Mouse (Mus musculus) intestine, postnatal 0 days (tissue): Measurements from ENCODE around the gene Hspb1. TPM values are rescaled to one million over a fixed set of nuclear protein-coding genes. Genes with fewer than 3 reads are reported as not detected.
A peak's percentile ranks its signal among the peaks of the same experiment; 100 is the strongest.

ENCODE experiments used
- ATAC-seq: fragments of 200-750 bp; cut with Nextera tagmentation; 2 replicates; pipeline ENCODE4 v1.8.0; 2017; ENCODE audit warnings: mild to moderate bottlenecking, moderate TSS enrichment, moderate library complexity
- H3K27ac ChIP-seq: fragments of 300-500 bp; sonication (generic); 2 replicates; pipeline ENCODE4 v1.5.1; 2014; ENCODE audit warnings: mild to moderate bottlenecking, low read depth, low read length, moderate library complexity
- H3K27me3 ChIP-seq: fragments of 300-500 bp; sonication (generic); replicated peaks from 2 replicates; pipeline ENCODE4 v1.6.1; 2014; ENCODE audit warnings: low read length, mixed read lengths; ENCODE audit not compliant: control insufficient read depth, insufficient read depth
- H3K36me3 ChIP-seq: fragments of 300-500 bp; sonication (generic); 2 replicates; pipeline ENCODE4 v1.6.1; 2014; ENCODE audit warnings: mild to moderate bottlenecking, moderate library complexity; ENCODE audit not compliant: control insufficient read depth, insufficient read depth
- H3K4me1 ChIP-seq: fragments of 300-500 bp; sonication (generic); replicated peaks from 2 replicates; pipeline ENCODE4 v1.6.1; 2014; ENCODE audit warnings: antibody characterized with exemption, low read length, mixed read lengths; ENCODE audit not compliant: control insufficient read depth, insufficient read depth
- H3K4me2 ChIP-seq: fragments of 300-500 bp; sonication (generic); replicated peaks from 2 replicates; pipeline ENCODE4 v1.6.1; 2014; ENCODE audit warnings: low read depth, mild to moderate bottlenecking, moderate library complexity
- H3K4me3 ChIP-seq: fragments of 300-500 bp; sonication (generic); 2 replicates; pipeline ENCODE4 v1.5.1; 2014; ENCODE audit warnings: low read depth, low read length
- H3K9ac ChIP-seq: fragments of 300-500 bp; sonication (generic); 2 replicates; pipeline ENCODE4 v1.6.1; 2014; ENCODE audit warnings: mild to moderate bottlenecking, low read depth, low read length
- H3K9me3 ChIP-seq: fragments of 300-500 bp; sonication (generic); 2 replicates; pipeline ENCODE4 v1.6.1; 2016; ENCODE audit warnings: mixed run types; ENCODE audit not compliant: control insufficient read depth
- CTCF ChIP-seq: sonication (generic); IDR thresholded peaks from 2 replicates; pipeline ENCODE4 v1.5.1; 2016; ENCODE audit warnings: low read depth, mild to moderate bottlenecking, control low read depth, antibody characterized with exemption, moderate library complexity
- WGBS: fragments of 180-500 bp; shearing (Covaris S2); extraction: QIAGEN DNeasy Blood & Tissue Kit; methylation state at CpG from one replicate; pipeline ENCODE4 v1.1.7; 2014; 5-methylcytosine and 5-hydroxymethylcytosine counted together
- polyA plus RNA-seq: library from polyadenylated mRNA; unstranded; fragments of >200 nt; fragmentation: Nextera tagmentation; extraction: Ambion mirVana; gene quantifications from 2 replicates; pipeline ENCODE4 v1.2.1, GENCODE M21; 2015

Hspb1 gene
- polyA plus RNA-seq, 1 experiment from 2014 or later = 107 TPM

- no peaks in the 10 kb centered on the region for H3K36me3 ChIP-seq
- peaks cover 53% of the 10 kb centered on the region for H3K27me3 ChIP-seq
- no peak for ATAC-seq
- no peak overlapping the region for H3K27ac ChIP-seq
- H3K9me3 ChIP-seq = no peaks in the 10 kb centered on the region
- peak overlapping the region; percentile 80 for H3K4me2 ChIP-seq
- 2% methylated on average over 89 of the region's 89 CpGs for WGBS
- peak overlapping the region; percentile 40 for H3K4me3 ChIP-seq
- no peak for TF ChIP-seq CTCF
- no peaks in the 10 kb centered on the region for H3K4me1 ChIP-seq
- no peak overlapping the region for H3K9ac ChIP-seq
These were observed 19.8 kb upstream of the Hspb1 start for GRCm38 (mm10) chr5:135867637-135868593.

GRCm38 (mm10) chr5:135868653-135869052 lies 19.1 kb upstream of the Hspb1 start:
- no peak overlapping the region for H3K27ac ChIP-seq
- TF ChIP-seq CTCF = no peak
- H3K27me3 ChIP-seq = peaks cover 53% of the 10 kb centered on the region
- no peak overlapping the region for H3K9ac ChIP-seq
- H3K36me3 ChIP-seq = no peaks in the 10 kb centered on the region
- WGBS = 4% methylated on average over 26 of the region's 27 CpGs
- H3K4me1 ChIP-seq = no peaks in the 10 kb centered on the region
- peak overlapping the region; percentile 40; the same call in 1 of the 2 replicates for H3K4me3 ChIP-seq
- peak overlapping the region; percentile 80 for H3K4me2 ChIP-seq
- no peaks in the 10 kb centered on the region for H3K9me3 ChIP-seq
- ATAC-seq = no peak

GRCm38 (mm10) chr5:135869661-135870423 lies 17.9 kb upstream of the Hspb1 start:
- Histone ChIP-seq H3K27ac (no peak overlapping the region), H3K4me3 (no peak overlapping the region), H3K4me2 (no peak overlapping the region), H3K4me1 (no peaks in the 10 kb centered on the region), H3K9ac (no peak overlapping the region), H3K27me3 (peaks cover 53% of the 10 kb centered on the region), H3K9me3 (no peaks in the 10 kb centered on the region), H3K36me3 (no peaks in the 10 kb centered on the region)
- ATAC-seq = no peak
- no peak for TF ChIP-seq CTCF
- WGBS = 73% methylated on average over 14 of the region's 14 CpGs

GRCm38 (mm10) chr5:135870505-135870904 lies 17.2 kb upstream of the Hspb1 start:
- H3K36me3 ChIP-seq = no peaks in the 10 kb centered on the region
- no peak overlapping the region for H3K9ac ChIP-seq
- no peak overlapping the region for H3K27ac ChIP-seq
- H3K27me3 ChIP-seq = peaks cover 47% of the 10 kb centered on the region
- H3K4me3 ChIP-seq = no peak overlapping the region
- WGBS = 70% methylated on average over 5 of the region's 5 CpGs
- no peak for ATAC-seq
- H3K9me3 ChIP-seq = no peaks in the 10 kb centered on the region
- H3K4me2 ChIP-seq = no peak overlapping the region
- H3K4me1 ChIP-seq = no peaks in the 10 kb centered on the region
- no peak for TF ChIP-seq CTCF

GRCm38 (mm10) chr5:135872996-135873395 lies 14.7 kb upstream of the Hspb1 start:
- WGBS = 18% methylated on average over 16 of the region's 16 CpGs
- Histone ChIP-seq H3K27me3 (peaks cover 29% of the 10 kb centered on the region), H3K4me2 (peak overlapping the region; percentile 40), H3K9me3 (no peaks in the 10 kb centered on the region), H3K4me1 (no peaks in the 10 kb centered on the region), H3K36me3 (no peaks in the 10 kb centered on the region), H3K4me3 (0 out of 2 replicates have a peak overlapping the region, but pooled peaks have one; percentile 2), H3K9ac (no peak overlapping the region), H3K27ac (no peak overlapping the region)
- TF ChIP-seq CTCF = no peak
- no peak; the same call in 1 of the 2 replicates for ATAC-seq

GRCm38 (mm10) chr5:135873753-135874152 lies 14.0 kb upstream of the Hspb1 start:
- H3K36me3 ChIP-seq = no peaks in the 10 kb centered on the region
- H3K9me3 ChIP-seq = no peaks in the 10 kb centered on the region
- no peak overlapping the region for H3K4me3 ChIP-seq
- 52% methylated on average over 9 of the region's 9 CpGs for WGBS
- no peak overlapping the region for H3K4me2 ChIP-seq
- H3K4me1 ChIP-seq = no peaks in the 10 kb centered on the region
- no peak overlapping the region for H3K27ac ChIP-seq
- peaks cover 21% of the 10 kb centered on the region for H3K27me3 ChIP-seq
- no peak overlapping the region for H3K9ac ChIP-seq
- peak; percentile 28; the same call in 1 of the 2 replicates for ATAC-seq
- TF ChIP-seq CTCF = no peak
